10 mouse cellular contexts compared by ENCODE assay signal in the genomic region with DNA sequence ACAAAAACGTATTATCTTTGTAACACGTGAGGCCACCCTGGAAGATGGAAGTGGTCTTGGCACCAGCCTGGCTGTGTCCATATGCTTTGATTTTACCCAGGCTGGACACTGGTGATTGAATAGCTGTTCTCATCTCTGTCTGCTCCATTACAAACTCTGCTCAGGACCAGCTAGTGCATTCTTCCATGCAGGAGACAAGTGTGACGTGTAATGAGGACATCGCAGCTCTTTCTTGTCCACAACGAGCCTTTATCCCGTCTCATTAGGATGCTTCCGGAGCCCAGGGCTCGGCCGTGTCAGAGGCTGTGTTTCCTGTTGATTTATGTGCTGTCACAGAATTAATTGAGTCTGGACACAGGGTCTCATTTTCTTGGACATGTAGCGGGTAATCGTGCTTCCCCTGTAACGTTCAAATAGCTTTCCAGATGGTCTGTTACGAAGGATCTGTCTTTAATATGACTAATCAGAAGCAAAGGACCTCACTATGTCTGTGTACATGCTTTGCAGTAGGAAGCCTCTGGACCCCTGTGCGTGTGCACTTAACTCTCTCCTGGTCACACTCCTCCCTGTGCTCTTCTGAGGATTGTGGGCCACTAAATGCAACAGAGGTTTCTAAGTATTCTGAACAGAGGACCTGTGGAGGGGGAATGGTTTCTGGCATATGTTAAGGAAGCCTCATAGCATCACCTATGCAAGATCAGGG.
A peak's percentile ranks its signal among the peaks of the same experiment; 100 is the strongest.
DNase-seq lines count a peak whose midpoint lies in the region; ATAC-seq and TF ChIP-seq lines count a peak whose summit lies in the region.
"Had no signal": no experiment of that assay in that cellular context is flagged by ENCODE, and none has a peak within 500 bp of the region (broad histone marks: within the 10 kb centered on the region; RNA-seq: fewer than 3 reads in every experiment).

No protein-coding gene starts in this region.

- H3K36me3 ChIP-seq in hindbrain, postnatal 0 days (ENCODE audit: insufficient read depth, low read length) = no peaks in the 10 kb centered on the region
- H3K36me3 ChIP-seq in neural tube, embryonic 13.5 days = no peaks in the 10 kb centered on the region
- H3K36me3 ChIP-seq: intestine, embryonic 15.5 days had no signal

- H3K9me3 ChIP-seq in hindbrain, postnatal 0 days (ENCODE audit: low read length) = no peaks in the 10 kb centered on the region
- no peaks in the 10 kb centered on the region for H3K9me3 ChIP-seq in neural tube, embryonic 13.5 days
- H3K9me3 ChIP-seq: intestine, embryonic 15.5 days had no signal

- H3K4me3 ChIP-seq in left cerebral cortex, adult 2 months = no peak overlapping the region
- H3K4me3 ChIP-seq in hindbrain, postnatal 0 days (ENCODE audit: low read length) = no peak overlapping the region
- H3K4me3 ChIP-seq in neural tube, embryonic 13.5 days = no peak overlapping the region
- H3K4me3 ChIP-seq: intestine, embryonic 15.5 days had no signal

- 20% methylated on average over 14 of the region's 14 CpGs for WGBS in hindbrain, postnatal 0 days
- WGBS in neural tube, embryonic 13.5 days = 14% methylated on average over 14 of the region's 14 CpGs

- intact Hi-C loops in left cerebral cortex, adult 2 months (cut with DNase I) = no loop called here
- intact Hi-C loops in left cerebral cortex, postnatal 36 days (cut with DNase I) = no loop called here

- ATAC-seq in hindbrain, postnatal 0 days = peak; percentile 86
- ATAC-seq in neural tube, embryonic 13.5 days (ENCODE audit: low read depth) = peak; percentile 72
- ATAC-seq: intestine, embryonic 15.5 days had no signal

- no peak for DNase-seq in left cerebral cortex, adult 2 months (ENCODE audit: extremely low spot score in 1 of 2, low spot score in 2 of 2)
- DNase-seq in left cerebral cortex, postnatal 36 days (ENCODE audit: low spot score in 2 of 2) = no peak
- DNase-seq in embryo, embryonic 11 days = peak; percentile 48
- peak; percentile 66 for DNase-seq in hindbrain, postnatal 0 days (ENCODE audit: low spot score)
- no peak for DNase-seq in adrenal gland, postnatal 4 days (ENCODE audit: low spot score in 2 of 2)
- DNase-seq in MN1 (ENCODE audit: low spot score) = no peak
- no peak for DNase-seq in layer of hippocampus, adult 9-10 months (ENCODE audit: low spot score)
- DNase-seq: gastrocnemius, postnatal 36 days had no signal

- H3K27me3 ChIP-seq in hindbrain, postnatal 0 days (ENCODE audit: insufficient read depth, low read length) = no peaks in the 10 kb centered on the region
- H3K27me3 ChIP-seq in neural tube, embryonic 13.5 days = no peaks in the 10 kb centered on the region
- H3K27me3 ChIP-seq: intestine, embryonic 15.5 days had no signal

- peaks cover 12% of the 10 kb centered on the region for H3K4me1 ChIP-seq in hindbrain, postnatal 0 days (ENCODE audit: insufficient read depth, low read length)
- peaks cover 30% of the 10 kb centered on the region for H3K4me1 ChIP-seq in neural tube, embryonic 13.5 days (replicated peaks)
- H3K4me1 ChIP-seq: intestine, embryonic 15.5 days had no signal

- H3K27ac ChIP-seq in left cerebral cortex, adult 2 months = peak overlapping the region; percentile 11; the same call in 1 of the 2 replicates
- H3K27ac ChIP-seq in hindbrain, postnatal 0 days = peak overlapping the region; percentile 46; the same call in 1 of the 2 replicates
- H3K27ac ChIP-seq in neural tube, embryonic 13.5 days (replicated peaks) = peak overlapping the region; percentile 71
- H3K27ac ChIP-seq: intestine, embryonic 15.5 days had no signal

- no peak for TF ChIP-seq CTCF in left cerebral cortex, adult 2 months (IDR thresholded peaks at IDR 0.05)
- no peak for TF ChIP-seq CTCF in hindbrain, postnatal 0 days (IDR thresholded peaks at IDR 0.05; ENCODE audit: low read depth)

- 0 out of 2 replicates have a peak overlapping the region, but pooled peaks have one; percentile 5 for H3K9ac ChIP-seq in hindbrain, postnatal 0 days (replicated peaks; ENCODE audit: low read length)
- H3K9ac ChIP-seq in neural tube, embryonic 13.5 days = no peak overlapping the region
- H3K9ac ChIP-seq: intestine, embryonic 15.5 days had no signal

- peak overlapping the region; percentile 22; the same call in 1 of the 2 replicates for H3K4me2 ChIP-seq in hindbrain, postnatal 0 days (ENCODE audit: low read depth, low read length)
- H3K4me2 ChIP-seq in neural tube, embryonic 13.5 days = peak overlapping the region; percentile 20
- H3K4me2 ChIP-seq: intestine, embryonic 15.5 days had no signal

Comparison
In these comparisons a context has a peak if more than half of its experiments do, and no peak if none do; other contexts are left out.
1. DNase-seq: peak in embryo, embryonic 11 days (single experiment) and hindbrain, postnatal 0 days (single experiment); none in left cerebral cortex, adult 2 months (0 of 2), left cerebral cortex, postnatal 36 days (0 of 2), adrenal gland, postnatal 4 days (0 of 2), MN1 (single experiment) and layer of hippocampus, adult 9-10 months (single experiment).
2. H3K27ac ChIP-seq: peak in every context shown above with its lines; median percentile 71 in neural tube, embryonic 13.5 days; 46 in hindbrain, postnatal 0 days; 11 in left cerebral cortex, adult 2 months.